Mouse (Mus musculus) ES-Bruce4 (cell line): Measurements from ENCODE around the gene Ugt1a6b. TPM values are rescaled to one million over a fixed set of nuclear protein-coding genes. Genes with fewer than 3 reads are reported as not detected.
"Not testable (repeated sequence)": the region's sequence is repeated elsewhere in the genome, so short reads cannot be mapped to it uniquely, and the experiment has no call there.

Experiments
- H3K27ac ChIP-seq: 2 replicates; pipeline ENCODE4 v1.5.1; 2012; ENCODE audit warnings: low read length, inconsistent platforms; ENCODE audit not compliant: insufficient read depth
- H3K27me3 ChIP-seq: 2 replicates; pipeline ENCODE4 v1.6.1; 2012; ENCODE audit warnings: mild to moderate bottlenecking, low read length, inconsistent platforms; ENCODE audit not compliant: control insufficient read depth, poor library complexity, insufficient read depth, severe bottlenecking
- H3K36me3 ChIP-seq: 2 replicates; pipeline ENCODE4 v1.6.1; 2012; ENCODE audit warnings: inconsistent platforms, mild to moderate bottlenecking, low read length, moderate library complexity; ENCODE audit not compliant: control insufficient read depth, poor library complexity, insufficient read depth, severe bottlenecking
- H3K4me1 ChIP-seq: one replicate; pipeline ENCODE4 v1.8.1; 2011; ENCODE audit warnings: low read length; ENCODE audit not compliant: control insufficient read depth, insufficient read depth
- H3K4me3 ChIP-seq: 2 replicates; pipeline ENCODE4 v1.5.1; 2011; ENCODE audit warnings: low read depth, mild to moderate bottlenecking, low read length
- H3K9ac ChIP-seq: 2 replicates; pipeline ENCODE4 v1.6.1; 2012; ENCODE audit warnings: low read depth, mild to moderate bottlenecking, inconsistent platforms; ENCODE audit not compliant: poor library complexity, severe bottlenecking
- H3K9me3 ChIP-seq: replicated peaks from 2 replicates; pipeline ENCODE4 v1.6.1; 2012; ENCODE audit warnings: mild to moderate bottlenecking, low read length, inconsistent platforms; ENCODE audit not compliant: control insufficient read depth, poor library complexity, insufficient read depth, severe bottlenecking
- CTCF ChIP-seq: IDR thresholded peaks from one replicate; pipeline ENCODE4 v1.8.1; 2011; ENCODE audit warnings: low read depth, low read length
- EP300 ChIP-seq: IDR thresholded peaks from 2 replicates; pipeline ENCODE4 v1.6.1; 2011; ENCODE audit warnings: low read depth, low read length; ENCODE audit not compliant: insufficient read depth
- POLR2A ChIP-seq: IDR thresholded peaks from one replicate; pipeline ENCODE4 v1.8.1; 2011; ENCODE audit warnings: low read length; ENCODE audit not compliant: insufficient read depth
- polyA plus RNA-seq: library from polyadenylated mRNA; stranded (reverse); fragments of >200 nt; gene quantifications from 2 replicates; pipeline ENCODE4 v1.2.4, GENCODE M21; 2011; ENCODE audit warnings: low read depth; ENCODE audit not compliant: missing spikeins, insufficient read depth, insufficient read length

The Ugt1a6b gene
- polyA plus RNA-seq, 1 experiment, result not detected

DNA sequence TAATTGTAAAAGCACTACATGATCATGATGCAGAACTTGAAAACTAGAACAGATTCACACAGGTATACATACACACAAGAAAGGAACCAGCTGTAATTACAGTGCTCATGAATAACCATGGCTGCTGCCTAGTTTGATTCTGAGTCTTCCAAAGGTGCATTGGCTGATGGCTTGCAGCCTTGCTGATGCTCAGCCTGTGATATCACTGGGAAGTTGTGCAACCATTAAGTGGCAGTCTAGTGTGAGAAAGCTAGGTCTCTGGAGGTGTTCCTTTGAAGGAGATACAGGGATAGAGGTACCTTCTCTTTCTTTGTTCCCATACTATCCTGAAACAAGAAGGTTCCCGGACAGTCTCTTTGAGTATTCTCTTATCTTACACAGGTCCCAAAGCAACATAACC is 116.0 kb downstream of the Ugt1a6b start:
- Histone ChIP-seq H3K27ac (no peak overlapping the region), H3K4me1 (no peaks in the 10 kb centered on the region), H3K9me3 (peaks cover 8% of the 10 kb centered on the region), H3K36me3 (no peaks in the 10 kb centered on the region), H3K9ac (no peak overlapping the region), H3K4me3 (no peak overlapping the region), H3K27me3 (no peaks in the 10 kb centered on the region)
- TF ChIP-seq EP300 (no peak), CTCF (no peak)

DNA sequence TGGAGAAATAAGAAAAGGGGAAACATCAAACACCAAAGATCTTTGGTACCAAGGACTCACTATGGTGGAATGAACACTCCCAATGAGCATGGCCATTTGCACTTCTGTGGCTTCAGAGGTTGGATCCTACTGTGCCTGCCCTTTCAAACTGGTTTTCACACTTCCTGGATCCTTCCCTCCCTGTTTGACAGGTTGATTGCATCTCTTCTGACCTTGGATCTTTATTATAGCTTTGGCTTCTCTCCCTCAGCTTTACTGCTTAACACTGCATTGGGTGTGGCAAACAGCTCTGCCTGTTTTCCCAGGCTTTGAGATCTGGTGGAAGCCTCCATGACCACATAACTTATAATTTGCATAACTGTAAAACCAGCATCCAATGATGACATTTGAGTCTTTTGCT is 117.3 kb downstream of the Ugt1a6b start:
- no peak for TF ChIP-seq POLR2A
- TF ChIP-seq EP300, result no peak
- no peak for TF ChIP-seq CTCF
- H3K9ac ChIP-seq, result no peak overlapping the region
- no peak overlapping the region for H3K27ac ChIP-seq
- H3K27me3 ChIP-seq, result no peaks in the 10 kb centered on the region
- H3K4me3 ChIP-seq, result no peak overlapping the region
- no peaks in the 10 kb centered on the region for H3K36me3 ChIP-seq
- H3K9me3 ChIP-seq, result peaks cover 8% of the 10 kb centered on the region
- no peaks in the 10 kb centered on the region for H3K4me1 ChIP-seq

DNA sequence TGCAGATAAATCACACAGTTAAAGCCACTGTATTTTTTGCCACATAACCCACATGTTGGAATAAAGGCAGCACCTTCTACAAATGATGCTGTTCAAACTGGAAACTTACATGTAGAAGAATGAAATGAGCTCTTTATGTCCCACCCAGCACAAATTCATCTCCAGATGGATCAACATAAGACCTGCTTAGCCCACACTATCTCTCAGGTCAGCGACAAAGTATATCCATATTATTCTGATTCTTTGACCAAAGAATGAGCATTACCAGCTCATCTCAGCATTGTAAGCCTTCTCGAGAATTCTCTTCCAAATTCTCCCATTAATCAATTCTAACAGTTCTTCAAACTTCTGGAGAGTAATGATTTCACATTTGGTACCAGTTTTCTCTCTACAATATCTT is 119.2 kb downstream of the Ugt1a6b start:
- no peaks in the 10 kb centered on the region for H3K36me3 ChIP-seq
- no peak overlapping the region for H3K9ac ChIP-seq
- TF ChIP-seq POLR2A, result no peak
- no peak for TF ChIP-seq CTCF
- no peak for TF ChIP-seq EP300
- no peaks in the 10 kb centered on the region for H3K4me1 ChIP-seq
- H3K9me3 ChIP-seq, result peaks cover 4% of the 10 kb centered on the region
- no peaks in the 10 kb centered on the region for H3K27me3 ChIP-seq
- H3K4me3 ChIP-seq, result no peak overlapping the region
- H3K27ac ChIP-seq, result no peak overlapping the region

DNA sequence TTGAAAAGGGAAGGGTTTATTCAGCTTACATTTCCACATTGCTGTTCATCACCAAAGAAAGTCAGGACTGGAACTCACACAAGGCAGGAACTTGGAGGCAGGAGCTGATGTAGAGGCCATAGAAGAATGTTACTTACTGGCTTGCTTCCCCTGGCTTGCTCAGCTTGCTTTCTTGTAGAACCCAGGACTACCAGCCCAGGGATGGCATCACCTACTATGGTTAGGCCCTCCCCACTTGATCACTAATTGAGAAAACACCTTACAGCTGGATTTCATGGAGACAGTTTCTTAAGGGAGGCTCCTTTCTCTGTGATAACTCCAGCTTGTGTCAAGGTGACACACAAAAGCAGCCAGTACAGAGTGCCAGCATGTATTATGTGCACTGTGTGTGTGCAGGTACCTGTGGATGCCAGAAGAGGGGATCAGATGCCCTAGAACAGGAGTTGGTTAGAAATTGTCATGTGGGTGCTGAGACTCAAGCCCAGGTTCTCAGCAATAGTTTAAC is 120.0 kb downstream of the Ugt1a6b start:
- not testable (repeated sequence) for H3K27ac ChIP-seq, H3K36me3 ChIP-seq, H3K4me3 ChIP-seq, H3K9ac ChIP-seq, H3K4me1 ChIP-seq, H3K9me3 ChIP-seq, H3K27me3 ChIP-seq

DNA sequence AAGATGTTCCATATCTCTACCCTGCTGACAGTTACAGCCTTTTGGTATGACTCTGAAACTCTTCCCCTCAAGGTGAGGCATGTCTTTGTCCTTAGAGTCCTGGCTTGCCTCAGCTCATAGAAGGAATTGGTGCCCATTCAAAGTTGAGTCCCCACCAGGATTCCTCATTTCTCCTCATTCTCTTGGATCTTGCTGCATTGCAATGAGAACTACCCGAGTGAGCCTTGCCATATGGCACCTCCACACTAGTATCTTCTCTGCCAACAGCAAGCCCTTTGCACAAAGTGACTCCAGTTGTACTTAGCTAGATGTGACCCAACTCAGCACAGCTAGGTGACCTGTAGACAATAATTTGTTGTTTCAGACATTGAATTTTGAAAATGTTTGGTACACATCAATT is 120.5 kb downstream of the Ugt1a6b start:
- Histone ChIP-seq H3K36me3 (no peaks in the 10 kb centered on the region), H3K27me3 (no peaks in the 10 kb centered on the region), H3K4me1 (no peaks in the 10 kb centered on the region), H3K4me3 (no peak overlapping the region), H3K9me3 (no peaks in the 10 kb centered on the region; the same call in 1 of the 2 replicates), H3K27ac (no peak overlapping the region), H3K9ac (no peak overlapping the region)
- TF ChIP-seq POLR2A, result no peak

DNA sequence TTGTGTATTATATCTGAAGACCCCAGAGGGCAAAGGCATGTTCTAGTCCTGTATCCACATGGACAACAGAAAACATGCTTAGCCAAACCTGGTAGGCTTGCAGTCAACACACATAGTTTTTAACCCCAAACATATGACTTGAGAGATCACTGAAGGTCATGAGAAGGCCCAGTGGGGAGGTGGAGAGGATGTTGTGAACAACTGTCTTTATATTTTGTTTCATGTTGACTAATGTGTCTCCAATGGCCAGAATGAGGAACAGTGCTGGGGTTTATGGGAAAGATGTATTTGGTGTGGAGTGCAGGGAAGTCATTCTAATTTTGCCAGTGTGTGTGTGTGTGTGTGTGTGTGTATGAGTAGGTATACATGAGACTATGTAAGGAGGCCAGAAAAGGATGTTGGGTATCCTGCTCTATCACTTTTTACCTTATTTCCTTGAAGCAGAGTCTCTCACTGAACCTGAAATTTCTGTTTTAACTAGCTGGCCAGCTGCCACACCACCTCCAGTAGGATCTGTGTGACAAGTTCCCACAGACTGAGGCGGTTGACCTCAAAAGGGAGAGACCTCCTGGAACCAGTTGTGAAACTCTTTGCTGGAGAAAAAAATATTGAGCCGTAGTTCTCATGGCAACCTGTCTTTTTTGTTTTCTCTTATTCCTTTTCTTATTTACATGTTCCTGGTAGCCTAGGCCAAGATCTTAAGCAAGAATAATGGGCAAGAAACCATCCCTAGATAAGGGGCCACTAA is 121.2 kb downstream of the Ugt1a6b start:
- H3K4me1 ChIP-seq, result no peaks in the 10 kb centered on the region
- H3K4me3 ChIP-seq, result no peak overlapping the region
- H3K36me3 ChIP-seq, result no peaks in the 10 kb centered on the region
- no peak overlapping the region for H3K9ac ChIP-seq
- TF ChIP-seq POLR2A (no peak), CTCF (no peak), EP300 (no peak)
- no peaks in the 10 kb centered on the region; the same call in 1 of the 2 replicates for H3K9me3 ChIP-seq
- H3K27ac ChIP-seq, result no peak overlapping the region
- H3K27me3 ChIP-seq, result no peaks in the 10 kb centered on the region

DNA sequence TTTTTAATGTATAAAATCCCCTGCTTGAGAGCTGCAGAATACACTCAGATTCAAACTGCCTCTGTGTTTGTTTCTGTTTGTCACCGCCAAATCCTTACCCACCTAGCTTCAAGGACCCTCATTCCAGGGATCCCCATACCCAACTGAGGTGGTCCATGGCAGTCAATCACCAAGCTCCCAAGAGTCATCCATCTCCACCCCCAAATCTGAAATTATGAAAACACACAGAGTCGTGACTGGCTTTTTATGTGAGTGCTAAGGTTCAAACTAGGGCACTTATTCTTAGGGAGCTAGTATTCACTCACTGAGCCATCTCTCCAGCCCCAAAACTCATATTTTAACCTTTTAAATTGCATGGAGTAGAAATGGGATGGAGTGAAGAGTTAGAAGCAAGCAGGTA is 122.2 kb downstream of the Ugt1a6b start:
- H3K36me3 ChIP-seq, H3K9me3 ChIP-seq, H3K27ac ChIP-seq, H3K27me3 ChIP-seq, H3K4me1 ChIP-seq, H3K9ac ChIP-seq, H3K4me3 ChIP-seq: not testable (repeated sequence)
